Mouse (Mus musculus) testis, adult 2 months (tissue): ENCODE results near the gene Pdlim7.

Experiments used
- CTCF ChIP-seq: fragments of 200-500 bp; IDR thresholded peaks from 2 replicates; pipeline ENCODE4 v1.5.1; 2012; ENCODE audit warnings: low read depth, mild to moderate bottlenecking, inconsistent platforms, low read length, moderate library complexity; ENCODE audit not compliant: control insufficient read depth, insufficient read depth, insufficient replicate concordance
- POLR2A ChIP-seq: fragments of 200-500 bp; IDR thresholded peaks from 2 replicates; pipeline ENCODE4 v1.6.1; 2012; ENCODE audit warnings: low read depth, mild to moderate bottlenecking, inconsistent platforms, low read length, moderate library complexity; ENCODE audit not compliant: control insufficient read depth

- TF ChIP-seq POLR2A (no peak), CTCF (no peak)
Observed at GRCm38 (mm10) chr13:55470372-55470771, 43.1 kb downstream of the Pdlim7 start.
